Mouse (Mus musculus): Measurements from ENCODE around the gene Vsig2. TPM values are rescaled to one million over a fixed set of nuclear protein-coding genes. Genes with fewer than 3 reads are reported as not detected.

The Vsig2 gene
- polyA plus RNA-seq (2012; rRNA removed) = 2.9 and 4.3 TPM in 2 replicates

GRCm38 (mm10) chr9:37539170-37540025, at the start of gene Vsig2:
Gene Vsig2, plus strand, starts transcription at chr9:37539255.
- TF ChIP-seq CTCF (IDR thresholded peaks at IDR 0.05; ENCODE audit: borderline replicate concordance, extremely low read depth, insufficient read depth, insufficient read length) (no peak), POLR2A (IDR thresholded peaks at IDR 0.05; ENCODE audit: borderline replicate concordance, extremely low read depth, insufficient read depth, insufficient read length, poor library complexity, severe bottlenecking) (no peak)
- no peak for DNase-seq (ENCODE audit: low read depth)

- TF ChIP-seq CTCF (IDR thresholded peaks at IDR 0.05; ENCODE audit: borderline replicate concordance, extremely low read depth, insufficient read depth, insufficient read length) (no peak), POLR2A (IDR thresholded peaks at IDR 0.05; ENCODE audit: borderline replicate concordance, extremely low read depth, insufficient read depth, insufficient read length, poor library complexity, severe bottlenecking) (no peak)
Observed at GRCm38 (mm10) chr9:37489446-37490120, 49.5 kb upstream of the Vsig2 start.

DNA sequence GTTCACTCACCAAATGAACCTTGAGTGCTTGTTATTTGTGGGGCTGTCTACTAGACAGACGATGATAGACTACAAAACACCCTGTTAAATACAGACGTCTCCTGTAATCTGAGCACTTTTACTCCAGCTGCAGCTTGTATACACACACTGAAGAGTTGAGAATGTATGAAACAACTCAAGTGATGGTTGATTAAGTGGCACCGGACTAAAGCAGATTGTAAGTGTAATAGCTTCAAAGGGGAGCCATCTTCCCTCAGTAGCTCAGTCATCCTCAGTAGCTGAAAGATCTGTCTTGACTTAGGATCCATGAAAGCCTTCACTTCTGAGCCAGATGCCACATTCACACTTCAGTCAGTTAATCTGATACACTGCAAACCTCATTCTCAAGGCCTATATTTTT, 43.3 kb upstream of the Vsig2 start:
- no peak for TF ChIP-seq POLR2A (IDR thresholded peaks at IDR 0.05; ENCODE audit: borderline replicate concordance, extremely low read depth, insufficient read depth, insufficient read length, poor library complexity, severe bottlenecking)
- TF ChIP-seq CTCF (IDR thresholded peaks at IDR 0.05; ENCODE audit: borderline replicate concordance, extremely low read depth, insufficient read depth, insufficient read length) = no peak

More at GRCm38 (mm10) chr9:37489446-37490120, 49.5 kb upstream of the Vsig2 start:
- peak; percentile 75 for DNase-seq (ENCODE audit: low read depth)

DNA sequence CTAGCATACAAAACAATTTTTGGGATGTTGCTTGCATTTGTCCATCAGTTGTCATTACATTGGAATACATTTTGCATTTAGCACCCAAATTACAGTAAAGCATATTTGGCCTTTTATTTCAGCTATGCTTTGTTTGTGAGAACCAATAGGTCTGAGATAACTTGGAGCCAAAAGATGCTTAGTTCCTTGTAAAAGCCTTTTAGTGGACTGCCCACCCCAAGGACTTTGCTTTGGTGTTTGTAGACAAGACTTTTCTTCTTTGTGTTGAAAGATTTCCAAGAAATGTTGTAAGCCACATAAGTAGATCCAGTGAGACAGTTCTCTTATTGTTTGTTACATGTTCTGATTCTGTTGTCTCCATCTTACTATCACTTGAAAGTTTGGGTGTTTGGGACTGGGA, 42.7 kb upstream of the Vsig2 start:
- DNase-seq (ENCODE audit: low read depth) = no peak
- no peak for TF ChIP-seq POLR2A (IDR thresholded peaks at IDR 0.05; ENCODE audit: borderline replicate concordance, extremely low read depth, insufficient read depth, insufficient read length, poor library complexity, severe bottlenecking)
- no peak for TF ChIP-seq CTCF (IDR thresholded peaks at IDR 0.05; ENCODE audit: borderline replicate concordance, extremely low read depth, insufficient read depth, insufficient read length)

More for the DNA sequence above, 43.3 kb upstream of the Vsig2 start:
- DNase-seq (ENCODE audit: low read depth) = peak; percentile 27

- TF ChIP-seq POLR2A (IDR thresholded peaks at IDR 0.05; ENCODE audit: borderline replicate concordance, extremely low read depth, insufficient read depth, insufficient read length, poor library complexity, severe bottlenecking) (no peak), CTCF (IDR thresholded peaks at IDR 0.05; ENCODE audit: borderline replicate concordance, extremely low read depth, insufficient read depth, insufficient read length) (no peak)
- no peak for DNase-seq (ENCODE audit: low read depth)
Observed at GRCm38 (mm10) chr9:37500201-37500600, 38.9 kb upstream of the Vsig2 start.

DNA sequence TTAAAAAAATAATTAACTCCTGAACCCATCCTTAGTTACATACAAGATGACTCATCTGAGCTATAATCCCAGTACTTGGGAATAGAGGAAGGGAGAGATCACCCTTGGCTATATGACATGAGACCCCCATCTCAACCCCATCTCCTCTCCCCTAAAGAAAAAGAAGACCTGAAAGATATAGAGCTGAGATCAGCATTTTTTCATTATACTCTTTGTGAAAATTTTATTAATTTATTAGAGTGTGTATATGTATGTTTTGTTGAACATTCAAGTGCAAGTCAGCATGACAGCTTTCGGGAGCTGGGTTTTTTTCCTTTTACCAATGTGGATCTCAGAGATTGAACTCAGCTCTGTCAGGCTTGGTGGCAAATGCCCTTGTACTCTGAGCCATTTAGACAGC, 37.9 kb upstream of the Vsig2 start:
- no peak for TF ChIP-seq CTCF (IDR thresholded peaks at IDR 0.05; ENCODE audit: borderline replicate concordance, extremely low read depth, insufficient read depth, insufficient read length)
- no peak for TF ChIP-seq POLR2A (IDR thresholded peaks at IDR 0.05; ENCODE audit: borderline replicate concordance, extremely low read depth, insufficient read depth, insufficient read length, poor library complexity, severe bottlenecking)
- no peak for DNase-seq (ENCODE audit: low read depth)

DNA sequence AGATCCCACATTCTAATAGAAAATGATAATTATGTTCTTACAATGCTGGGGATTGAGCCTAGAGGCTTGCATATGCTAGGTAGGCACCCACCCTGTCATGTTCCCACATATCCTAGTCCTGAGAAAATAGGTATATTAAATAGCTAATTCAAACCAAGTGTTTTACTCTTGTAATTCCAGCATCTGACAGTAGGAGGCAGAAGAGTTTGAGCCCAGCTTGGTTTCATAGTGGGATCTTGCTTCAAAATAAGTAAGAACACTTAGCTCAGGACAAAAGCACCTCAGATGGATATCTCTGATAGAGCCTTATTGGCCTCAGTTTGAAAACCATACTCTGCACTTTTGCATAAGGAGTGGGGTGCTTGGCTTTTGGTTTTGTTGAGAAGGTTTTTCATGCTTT, 34.7 kb upstream of the Vsig2 start:
- no peak for TF ChIP-seq CTCF (IDR thresholded peaks at IDR 0.05; ENCODE audit: borderline replicate concordance, extremely low read depth, insufficient read depth, insufficient read length)
- no peak for TF ChIP-seq POLR2A (IDR thresholded peaks at IDR 0.05; ENCODE audit: borderline replicate concordance, extremely low read depth, insufficient read depth, insufficient read length, poor library complexity, severe bottlenecking)
- no peak for DNase-seq (ENCODE audit: low read depth)

DNA sequence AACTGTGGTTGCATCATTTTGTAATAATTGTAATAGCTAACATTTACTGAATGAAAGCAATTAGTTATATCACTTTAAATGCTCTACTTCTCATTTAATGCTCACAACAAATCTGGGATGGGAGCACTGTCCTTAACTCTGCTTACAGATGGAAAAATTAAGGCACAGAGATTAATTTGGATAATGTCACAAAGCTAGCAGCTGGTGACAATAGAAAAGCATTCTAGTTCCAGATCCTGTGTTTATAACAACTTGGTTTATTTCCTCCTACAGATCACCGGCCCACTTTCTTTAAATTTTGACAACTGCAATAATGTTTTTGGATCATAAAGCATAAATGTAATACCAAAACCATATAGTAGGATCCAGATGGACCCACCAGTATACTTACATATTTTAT, 33.0 kb upstream of the Vsig2 start:
- DNase-seq (ENCODE audit: low read depth) = no peak
- no peak for TF ChIP-seq POLR2A (IDR thresholded peaks at IDR 0.05; ENCODE audit: borderline replicate concordance, extremely low read depth, insufficient read depth, insufficient read length, poor library complexity, severe bottlenecking)
- no peak for TF ChIP-seq CTCF (IDR thresholded peaks at IDR 0.05; ENCODE audit: borderline replicate concordance, extremely low read depth, insufficient read depth, insufficient read length)

DNA sequence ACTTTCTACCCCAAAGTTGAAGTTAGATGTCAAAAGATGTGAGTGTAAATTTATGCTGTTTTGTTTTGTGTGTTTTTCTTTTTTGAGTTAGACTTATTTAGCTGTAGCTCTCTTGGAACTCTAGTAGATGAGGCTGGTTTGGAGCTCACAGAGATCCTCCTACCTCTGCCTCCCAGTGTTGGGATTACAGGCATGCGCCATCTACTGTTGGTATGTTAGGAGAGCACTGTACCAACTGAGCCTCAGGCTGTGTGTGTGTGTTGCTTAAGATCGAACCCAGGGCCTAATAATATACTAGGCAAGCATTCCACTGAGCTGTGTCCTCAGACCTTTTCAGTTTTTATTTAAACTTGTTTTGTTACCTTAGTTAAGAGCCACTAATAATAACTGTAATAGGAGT, 27.0 kb upstream of the Vsig2 start:
- TF ChIP-seq CTCF (IDR thresholded peaks at IDR 0.05; ENCODE audit: borderline replicate concordance, extremely low read depth, insufficient read depth, insufficient read length) = peak; percentile 20; the same call in 1 of the 2 replicates
- TF ChIP-seq POLR2A (IDR thresholded peaks at IDR 0.05; ENCODE audit: borderline replicate concordance, extremely low read depth, insufficient read depth, insufficient read length, poor library complexity, severe bottlenecking) = no peak
- DNase-seq (ENCODE audit: low read depth) = no peak

DNA sequence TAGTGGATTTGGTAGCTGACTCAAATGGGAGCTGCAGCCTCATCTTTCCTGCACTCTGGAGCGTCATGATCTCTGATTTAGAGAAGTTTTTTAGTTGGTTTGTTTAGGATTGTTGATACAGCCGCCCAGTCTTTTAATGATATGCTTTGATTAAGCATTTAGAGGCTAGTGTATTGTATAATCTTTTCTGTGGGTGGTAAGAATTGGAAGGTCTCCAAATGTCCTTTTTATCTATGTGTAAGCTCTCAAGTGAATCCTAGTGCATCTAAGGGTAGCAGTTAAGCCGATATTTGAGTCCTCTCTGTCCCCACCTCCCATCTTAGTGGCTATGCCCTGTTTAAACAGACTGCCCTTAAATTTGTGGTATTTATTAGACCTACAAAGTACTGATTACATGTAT, 24.6 kb upstream of the Vsig2 start:
- TF ChIP-seq POLR2A (IDR thresholded peaks at IDR 0.05; ENCODE audit: borderline replicate concordance, extremely low read depth, insufficient read depth, insufficient read length, poor library complexity, severe bottlenecking) = no peak
- no peak for DNase-seq (ENCODE audit: low read depth)

DNA sequence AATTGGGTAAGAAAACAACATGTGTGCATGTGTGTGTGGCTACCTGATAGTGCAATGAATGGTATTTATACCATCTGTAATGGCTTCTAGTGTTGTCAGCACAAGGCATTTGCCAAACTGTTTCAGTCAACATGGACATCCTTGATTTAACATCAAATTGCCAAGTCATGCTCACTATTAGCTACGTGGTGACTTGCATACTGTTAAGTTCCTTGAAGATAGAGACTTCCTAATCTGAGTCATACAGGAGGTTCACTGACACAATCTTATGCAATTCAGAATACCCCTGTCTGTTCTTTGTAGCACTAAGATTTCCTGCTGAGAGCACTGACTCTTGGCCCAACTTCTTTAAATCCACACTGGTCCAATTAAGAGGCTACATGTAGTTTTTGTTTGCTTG, 21.6 kb upstream of the Vsig2 start:
- DNase-seq (ENCODE audit: low read depth) = no peak
- TF ChIP-seq POLR2A (IDR thresholded peaks at IDR 0.05; ENCODE audit: borderline replicate concordance, extremely low read depth, insufficient read depth, insufficient read length, poor library complexity, severe bottlenecking) = no peak
- no peak for TF ChIP-seq CTCF (IDR thresholded peaks at IDR 0.05; ENCODE audit: borderline replicate concordance, extremely low read depth, insufficient read depth, insufficient read length)
